Mouse (Mus musculus) duodenum, adult 2 months (tissue): ENCODE results near the gene Eras. TPM values are rescaled to one million over a fixed set of nuclear protein-coding genes. Genes with fewer than 3 reads are reported as not detected.

ENCODE experiments used
- polyA plus RNA-seq: library from polyadenylated mRNA; depleted of rRNA; stranded (reverse); fragments of >200 nt; gene quantifications from 2 replicates; pipeline ENCODE4 v1.2.3, GENCODE M21; 2012; ENCODE audit warnings: low replicate concordance; rRNA removed

Gene Eras
- polyA plus RNA-seq, result not detected in 2 replicates

DNA sequence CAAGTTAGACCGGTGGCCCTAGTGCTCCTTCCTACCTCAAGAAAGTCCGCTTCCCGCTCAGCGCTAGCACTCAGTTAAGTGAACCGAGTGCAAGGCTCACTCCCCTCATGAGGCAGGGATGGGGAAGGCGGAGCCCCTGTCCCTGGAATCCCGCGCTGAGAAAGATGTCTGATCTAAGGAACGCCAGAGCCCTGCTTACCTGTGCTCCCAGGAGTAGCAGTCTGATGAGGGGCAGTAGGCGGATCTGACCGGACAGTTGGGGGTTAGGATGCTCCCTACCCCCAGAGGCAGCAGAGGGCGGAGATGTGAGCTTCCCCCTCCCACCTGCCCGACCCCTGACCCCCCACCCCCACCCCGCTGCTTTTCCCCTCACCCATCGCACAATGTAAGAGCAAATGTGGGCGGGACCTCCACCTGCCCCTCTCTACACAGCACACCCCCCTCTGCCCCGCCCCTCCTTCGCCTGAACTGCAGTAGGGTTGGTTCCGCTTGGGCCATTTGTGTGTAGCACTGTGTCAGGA is at the start of gene Eras:
Gene Eras, minus strand, starts transcription at position 338 of the 521 bp plus-strand sequence.

DNA sequence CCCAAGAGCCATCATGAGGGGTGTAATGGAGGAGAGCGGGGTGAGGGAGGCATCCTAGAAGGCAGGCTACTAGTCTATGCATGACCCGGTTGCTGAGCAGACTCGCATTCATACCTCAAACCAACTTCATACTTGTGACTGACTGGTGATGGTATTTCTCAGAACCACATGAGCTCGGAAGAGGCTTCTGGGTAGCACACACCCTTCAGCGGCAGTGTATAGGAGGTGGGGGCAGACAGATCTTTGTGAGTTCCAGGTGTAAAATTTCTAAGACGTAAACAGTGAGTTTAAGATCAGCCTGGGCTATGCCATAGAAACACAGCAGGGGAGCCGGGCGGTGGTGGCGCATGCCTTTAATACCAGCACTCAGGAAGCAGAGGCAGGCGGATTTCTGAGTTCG is 49.5 kb upstream of the Eras start, which contains the start of gene Gata1:
Gene Gata1, minus strand, starts transcription at position 180 of the 400 bp plus-strand sequence.

DNA sequence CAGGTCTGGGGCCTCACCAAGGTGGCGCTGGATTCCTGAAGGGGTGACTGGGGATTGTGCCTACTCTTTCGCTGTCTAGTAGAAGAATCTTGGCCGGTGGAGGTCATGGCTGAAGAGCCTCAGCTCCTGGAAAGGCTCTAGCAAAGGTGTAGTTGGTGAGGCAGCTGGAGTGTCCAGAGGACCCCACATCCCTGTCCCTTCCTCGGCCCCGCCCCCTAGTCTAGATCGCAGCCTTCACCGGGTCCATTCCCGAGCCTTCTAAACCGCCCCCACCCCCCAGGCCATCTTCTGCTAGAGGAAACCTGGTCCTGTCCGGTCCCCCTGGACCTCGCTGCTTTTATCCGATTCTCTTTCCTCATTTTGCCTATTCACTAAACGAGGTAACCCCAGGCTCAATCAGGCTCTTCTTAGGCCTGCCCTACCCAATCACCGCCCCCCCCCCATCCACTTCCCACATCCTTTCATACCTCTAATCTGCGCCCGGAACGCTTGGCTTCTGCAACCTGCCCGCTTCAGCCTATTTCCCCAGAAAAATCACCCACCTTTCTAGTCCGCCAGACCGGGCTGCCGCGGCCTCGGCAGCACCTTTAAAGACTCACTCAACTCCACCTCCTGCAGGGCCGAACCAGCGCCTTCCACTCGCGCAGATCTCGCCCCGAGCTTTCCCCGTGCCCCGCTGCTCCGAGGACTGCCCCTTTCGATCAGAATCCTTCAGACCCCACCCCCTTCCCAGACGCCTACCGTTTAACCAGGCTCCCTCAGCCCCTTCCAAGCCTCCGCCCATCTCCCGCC is 18.9 kb upstream of the Eras start, which contains the start of gene Hdac6:
Gene Hdac6, minus strand, starts transcription at position 782 of the 792 bp plus-strand sequence.

DNA sequence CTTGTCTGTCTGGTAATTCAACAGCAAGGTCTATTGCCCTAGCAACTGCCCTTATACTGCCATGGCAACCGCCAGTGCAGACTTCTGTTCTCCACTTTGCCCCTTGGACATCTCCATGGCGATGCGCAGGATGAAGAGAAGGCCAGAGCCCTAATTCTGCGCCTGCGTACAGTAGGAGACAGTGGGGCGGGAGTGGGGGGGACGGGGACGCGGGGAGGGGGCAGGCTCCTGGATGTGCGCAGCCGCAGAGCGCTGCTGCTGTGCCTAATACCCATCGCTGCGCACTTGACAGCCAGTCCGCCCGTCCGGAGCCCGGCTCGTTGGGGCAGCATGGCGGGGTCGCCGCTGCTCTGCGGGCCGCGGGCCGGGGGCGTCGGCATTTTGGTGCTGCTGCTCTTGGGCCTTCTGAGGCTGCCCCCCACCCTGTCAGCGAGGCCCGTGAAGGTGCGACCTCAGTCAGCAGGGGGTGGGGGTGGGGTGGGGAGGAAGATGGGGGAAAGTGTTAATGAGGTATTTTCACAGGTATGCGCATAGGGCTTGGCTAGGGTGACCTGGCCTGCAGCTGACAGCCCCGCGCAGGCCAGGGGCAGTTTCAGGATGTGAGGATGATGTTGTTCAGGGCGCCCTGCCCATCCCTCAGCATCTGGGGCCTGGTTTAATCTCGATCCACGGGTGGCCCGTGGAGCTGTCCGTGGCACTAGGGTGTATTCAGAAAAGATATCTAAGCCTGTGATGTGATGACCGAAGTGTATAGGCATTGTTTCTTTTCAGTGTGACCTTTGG is 8.6 kb downstream of the Eras start, which contains the start of gene Pcsk1n:
Gene Pcsk1n, plus strand, starts transcription at position 222 of the 783 bp plus-strand sequence.

DNA sequence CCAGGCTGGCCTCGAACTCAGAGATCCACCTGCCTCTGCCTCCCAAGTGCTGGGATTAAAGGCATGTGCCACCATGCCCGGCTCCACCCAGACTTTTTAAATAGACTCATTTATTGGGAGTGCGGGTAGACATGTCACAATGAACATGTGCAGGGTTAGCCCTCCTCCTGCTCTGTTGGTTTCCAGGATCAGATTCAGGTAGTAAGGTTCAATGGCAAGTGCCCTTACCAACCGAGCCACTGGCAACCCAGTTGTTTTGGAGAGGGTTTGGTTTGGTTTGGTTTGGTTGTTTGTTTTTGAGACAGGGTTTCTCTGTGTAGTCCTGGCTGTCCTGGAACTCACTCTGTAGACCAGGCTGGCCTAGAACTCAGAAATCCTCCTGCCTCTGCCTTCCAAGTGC is 19.2 kb downstream of the Eras start, which contains the start of gene Gm10490:
Gene Gm10490, plus strand, starts transcription at position 301 of the 400 bp plus-strand sequence.

DNA sequence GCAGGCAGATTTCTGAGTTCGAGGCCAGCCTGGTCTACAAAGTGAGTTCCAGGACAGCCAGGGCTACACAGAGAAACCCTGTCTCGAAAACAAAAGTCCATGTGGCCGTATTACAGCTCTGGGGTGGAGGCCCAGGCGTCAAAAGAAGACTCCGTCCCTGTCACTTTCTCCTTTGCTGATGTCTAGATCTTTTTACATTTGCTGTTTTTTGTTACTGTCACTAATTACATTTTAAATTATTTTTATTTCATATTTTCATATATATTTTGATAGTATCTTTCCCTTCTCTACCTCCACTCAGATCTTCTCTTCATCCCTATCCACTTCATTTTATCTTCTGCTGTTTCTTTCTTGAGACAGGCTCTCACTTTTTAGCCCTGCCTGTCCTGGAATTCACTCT is 20.7 kb downstream of the Eras start, which contains the start of gene Gm10491:
Gene Gm10491, minus strand, starts transcription at position 101 of the 400 bp plus-strand sequence.

DNA sequence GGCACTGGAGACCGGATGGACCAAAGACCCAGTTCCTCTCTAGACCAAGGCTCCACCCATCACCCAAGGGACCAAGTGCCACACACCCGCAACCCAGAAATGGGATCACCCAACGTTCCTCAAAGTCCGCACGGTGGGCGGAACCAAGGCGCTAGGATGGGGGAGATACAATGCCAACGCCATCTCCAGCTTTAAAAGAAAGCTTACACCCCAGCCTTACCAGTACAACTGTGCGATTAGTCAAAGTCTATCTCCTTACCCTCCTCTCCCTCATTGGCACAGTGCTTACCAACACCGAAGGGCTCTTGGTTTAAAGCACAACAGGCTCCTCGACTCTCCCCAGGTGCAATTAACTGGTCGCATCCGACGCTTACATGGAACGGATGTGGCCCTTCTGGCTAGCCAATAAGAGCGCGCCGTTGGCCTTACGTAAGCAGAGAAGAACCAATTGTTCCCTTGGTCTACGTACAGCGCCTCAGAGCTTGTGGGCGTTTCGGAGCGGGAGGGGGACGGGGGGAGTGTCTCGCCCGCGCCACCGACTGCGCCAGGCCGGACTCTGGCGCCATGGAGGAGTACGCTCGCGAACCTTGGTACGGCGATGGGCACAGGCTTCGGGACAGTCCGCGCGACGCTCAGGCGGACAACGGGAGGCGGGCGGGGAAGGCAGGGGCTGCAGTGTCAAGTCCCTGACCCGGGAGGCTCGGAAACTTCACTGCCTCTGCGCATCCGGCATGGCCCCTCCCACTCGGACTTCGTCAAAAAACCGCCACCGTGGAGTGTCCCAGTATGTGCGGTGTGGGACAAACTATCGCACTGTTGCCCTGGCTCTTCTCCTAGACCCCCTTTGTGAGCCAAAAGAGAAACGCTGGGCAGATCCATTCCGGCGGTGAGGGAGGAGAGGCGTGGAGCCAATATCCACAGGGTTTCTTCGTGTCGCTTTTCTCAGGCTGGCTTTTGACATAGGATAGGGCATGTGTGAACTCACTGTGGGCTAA is 29.2 kb downstream of the Eras start, which contains the start of the genes Pqbp1 and Timm17b:
Gene Pqbp1, minus strand, starts transcription at position 390 of the 995 bp plus-strand sequence.
Gene Timm17b, plus strand, starts transcription at position 478 of the 995 bp plus-strand sequence.

DNA sequence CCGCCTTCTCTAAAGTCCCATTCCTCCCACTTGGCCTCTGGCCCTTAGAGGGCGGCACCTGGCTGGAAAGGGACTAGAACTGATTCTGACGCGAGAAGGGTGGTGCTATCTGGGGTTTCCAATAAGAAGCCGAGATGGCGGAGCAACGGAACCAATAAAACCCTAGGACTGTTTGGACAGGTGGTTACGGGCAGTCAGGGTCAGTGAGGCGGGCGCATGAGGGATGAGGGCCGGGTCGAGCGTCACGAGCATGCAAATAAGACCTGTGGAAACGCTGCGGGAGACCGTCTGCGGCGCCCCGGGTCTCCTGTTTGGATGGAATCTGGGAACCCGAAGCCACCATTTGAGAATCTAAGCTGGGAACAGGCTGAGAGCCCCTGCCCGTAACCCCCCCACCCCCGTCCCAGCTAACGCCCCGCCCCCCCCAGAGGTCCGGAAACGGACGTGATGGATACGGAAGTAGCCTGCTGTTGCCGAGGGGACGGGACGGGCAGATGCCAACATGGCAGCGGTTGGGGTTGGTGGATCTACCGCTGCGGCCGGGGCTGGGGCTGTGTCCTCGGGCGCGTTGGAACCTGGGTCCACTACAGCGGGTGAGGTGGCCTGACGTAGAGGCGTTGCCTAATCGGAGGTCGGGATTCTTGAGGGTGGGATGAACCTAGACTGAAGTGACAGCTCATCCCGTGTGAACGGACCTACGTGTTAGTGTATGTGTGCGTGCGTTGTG is 44.4 kb downstream of the Eras start, which contains the start of gene Slc35a2:
Gene Slc35a2, plus strand, starts transcription at position 188 of the 727 bp plus-strand sequence.

DNA sequence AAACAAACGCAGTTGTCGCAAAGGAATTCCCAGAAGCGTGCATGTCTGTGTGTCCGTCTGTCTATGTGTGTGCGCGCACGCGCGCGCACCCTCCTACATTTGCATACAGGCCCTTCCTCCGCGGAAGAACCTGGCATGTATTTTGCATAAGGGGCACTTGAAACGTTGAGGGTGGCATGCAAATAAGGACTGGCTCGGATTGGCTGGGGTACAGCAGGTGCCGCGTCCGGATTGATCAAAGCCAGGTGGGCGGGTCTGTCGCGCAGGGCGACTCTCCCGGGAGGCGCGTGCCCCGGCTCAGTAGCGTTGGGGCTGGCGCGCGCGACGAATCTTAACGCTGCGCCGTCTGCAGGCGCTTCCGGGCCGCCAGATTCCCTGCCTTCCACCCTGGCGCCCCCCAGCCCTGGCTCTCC is 50.4 kb downstream of the Eras start, which contains the start of gene Pim2:
Gene Pim2, plus strand, starts transcription at position 256 of the 413 bp plus-strand sequence.

Other genes with a start within 250 kb of the Eras start
- gene Magix, start 247.4 kb downstream of the Eras start, polyA plus RNA-seq, result 1.8 and 1.9 TPM in 2 replicates
- gene Gpkow, start 231.5 kb downstream of the Eras start, polyA plus RNA-seq, result 1.0 and 1.8 TPM in 2 replicates
- 25.3 and 29.7 TPM in 2 replicates for gene Wdr45, start 214.3 kb downstream of the Eras start, polyA plus RNA-seq
- gene Gm45208, start 206.4 kb downstream of the Eras start, polyA plus RNA-seq, result 0.74 and 2.9 TPM in 2 replicates
- 54.9 and 59.3 TPM in 2 replicates for gene Praf2, start 200.2 kb downstream of the Eras start, polyA plus RNA-seq
- 25.1 and 46.4 TPM in 2 replicates for gene Ccdc120, start 177.7 kb downstream of the Eras start, polyA plus RNA-seq
- 20.6 and 27.4 TPM in 2 replicates for gene Tfe3, start 166.0 kb downstream of the Eras start, polyA plus RNA-seq
- gene Gripap1, start 138.8 kb downstream of the Eras start, polyA plus RNA-seq, result 12.0 and 13.5 TPM in 2 replicates
- 0.60 and 0.85 TPM in 2 replicates for gene Kcnd1, start 106.3 kb downstream of the Eras start, polyA plus RNA-seq
- 40.2 and 43.1 TPM in 2 replicates for gene Otud5, start 87.2 kb downstream of the Eras start, polyA plus RNA-seq
- 8.9 and 15.1 TPM in 2 replicates for gene Pim2, start 50.3 kb downstream of the Eras start, polyA plus RNA-seq
- 113 and 128 TPM in 2 replicates for gene Slc35a2, start 44.6 kb downstream of the Eras start, polyA plus RNA-seq
- 33.7 and 40.2 TPM in 2 replicates for gene Pqbp1, start 29.3 kb downstream of the Eras start, polyA plus RNA-seq
- 50.6 and 53.9 TPM in 2 replicates for gene Timm17b, start 29.2 kb downstream of the Eras start, polyA plus RNA-seq
- not detected in 2 replicates for gene Gm10491, start 20.8 kb downstream of the Eras start, polyA plus RNA-seq
- not detected in 2 replicates for gene Gm10490, start 19.1 kb downstream of the Eras start, polyA plus RNA-seq
- 18.8 and 43.0 TPM in 2 replicates for gene Pcsk1n, start 8.8 kb downstream of the Eras start, polyA plus RNA-seq
- gene Hdac6, start 19.3 kb upstream of the Eras start, polyA plus RNA-seq, result 6.2 and 9.8 TPM in 2 replicates
- gene Gata1, start 49.5 kb upstream of the Eras start, polyA plus RNA-seq, result 0.24 and 0.27 TPM in 2 replicates
- gene Glod5, start 89.9 kb upstream of the Eras start, polyA plus RNA-seq, result 15.0 and 16.6 TPM in 2 replicates
- 4.7 and 7.2 TPM in 2 replicates for gene Suv39h1, start 146.2 kb upstream of the Eras start, polyA plus RNA-seq
- gene Was, start 161.9 kb upstream of the Eras start, polyA plus RNA-seq, result 1.9 and 5.2 TPM in 2 replicates
- gene Wdr13, start 204.3 kb upstream of the Eras start, polyA plus RNA-seq, result 53.2 and 126 TPM in 2 replicates
- gene Rbm3, start 217.3 kb upstream of the Eras start, polyA plus RNA-seq, result 19.6 and 25.9 TPM in 2 replicates
- gene Tbc1d25, start 247.6 kb upstream of the Eras start, polyA plus RNA-seq, result 7.1 and 12.0 TPM in 2 replicates